ENCODE assay signal across 8 mouse cellular contexts in the genomic region with DNA sequence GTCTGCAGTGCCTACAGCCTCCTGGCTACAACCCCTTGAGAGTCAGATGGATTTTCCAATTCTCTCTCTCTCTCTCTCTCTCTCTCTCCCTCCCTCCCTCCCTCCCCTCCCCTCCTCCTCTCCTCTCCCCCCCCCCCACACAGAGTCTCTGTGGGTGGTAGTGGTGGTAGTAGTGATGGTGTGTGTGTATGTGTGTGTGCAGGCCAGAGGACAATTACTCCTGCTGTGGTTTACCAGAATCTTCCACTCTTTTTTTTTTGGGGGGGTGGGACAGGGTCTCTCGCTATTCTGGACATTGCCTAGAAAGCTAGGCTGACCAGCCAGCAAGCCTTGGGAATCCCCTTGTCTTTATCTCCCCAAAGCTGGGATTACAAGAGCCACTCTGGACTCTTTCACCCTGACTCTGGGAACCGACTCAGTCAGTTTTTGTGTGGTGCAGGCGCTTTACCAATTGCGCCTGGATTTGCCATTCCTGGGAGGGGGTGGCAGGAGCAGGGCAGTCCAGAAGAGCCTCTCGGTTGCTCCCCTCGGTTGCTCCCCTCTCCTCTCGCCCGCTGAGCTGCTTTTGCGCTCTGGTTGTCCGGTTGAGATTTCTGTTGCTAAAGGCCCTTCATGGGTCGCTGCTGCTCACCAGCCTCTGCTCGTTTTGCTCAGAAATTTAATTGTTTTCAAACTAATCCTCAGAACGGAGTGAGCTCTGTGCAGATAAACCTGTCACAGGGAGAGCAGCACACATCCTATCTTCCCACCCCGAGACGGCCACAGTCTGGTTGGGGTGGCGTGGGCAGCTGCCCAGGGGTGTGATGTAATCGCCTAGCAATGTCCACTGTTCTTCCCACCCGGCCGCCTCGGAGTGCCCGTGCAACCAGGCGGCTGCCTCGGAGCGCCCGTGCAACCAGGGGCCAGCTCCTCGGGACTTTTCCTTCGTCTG. TPM values are rescaled to one million over a fixed set of nuclear protein-coding genes. Genes with fewer than 3 reads are reported as not detected.
DNase-seq lines count a peak whose midpoint lies in the region; ATAC-seq and TF ChIP-seq lines count a peak whose summit lies in the region.

No protein-coding gene starts in this region.

- no peaks in the 10 kb centered on the region for H3K36me3 ChIP-seq in hindbrain, embryonic 15.5 days
- H3K36me3 ChIP-seq in testis, adult 2 months (ENCODE audit: control insufficient read depth, insufficient read depth, low read length), result no peaks in the 10 kb centered on the region

- DNase-seq in cerebellum, postnatal 14 days, result peak; percentile 38 to 56
- DNase-seq in cerebellum, adult 9-11 months, result no peak
- DNase-seq in Muller cell, postnatal 12 days (ENCODE audit: inconsistent ontology term), result peak; percentile 95
- peak; percentile 29 for DNase-seq in gastrocnemius, adult 18-20 months (ENCODE audit: low spot score)
- DNase-seq in lung, postnatal 10 days, result peak; percentile 77
- DNase-seq in spleen, postnatal 14 days (ENCODE audit: low spot score in 2 of 2), result no peak

- peaks cover 4% of the 10 kb centered on the region for H3K4me1 ChIP-seq in hindbrain, embryonic 15.5 days (replicated peaks)
- no peaks in the 10 kb centered on the region; the same call in 1 of the 2 replicates for H3K4me1 ChIP-seq in testis, adult 2 months (ENCODE audit: control insufficient read depth, insufficient read depth, low read length)

- H3K4me2 ChIP-seq in hindbrain, embryonic 15.5 days, result peak overlapping the region; percentile 26

- H3K9me3 ChIP-seq in hindbrain, embryonic 15.5 days, result no peaks in the 10 kb centered on the region

- no peak for TF ChIP-seq CTCF in testis, adult 2 months (IDR thresholded peaks at IDR 0.05; ENCODE audit: control insufficient read depth, insufficient read depth, insufficient replicate concordance, low read depth, low read length)

- H3K27me3 ChIP-seq in hindbrain, embryonic 15.5 days, result no peaks in the 10 kb centered on the region
- H3K27me3 ChIP-seq in testis, adult 2 months (ENCODE audit: control insufficient read depth, insufficient read depth, low read length), result no peaks in the 10 kb centered on the region

- 30% methylated on average over 27 of the region's 27 CpGs for WGBS in hindbrain, embryonic 15.5 days

- H3K4me3 ChIP-seq in hindbrain, embryonic 15.5 days, result no peak overlapping the region
- H3K4me3 ChIP-seq in testis, adult 2 months (ENCODE audit: control insufficient read depth, low read depth, low read length), result no peak overlapping the region

- ATAC-seq in hindbrain, embryonic 15.5 days (ENCODE audit: low FRiP score, low read depth), result peak; percentile 74

- H3K27ac ChIP-seq in hindbrain, embryonic 15.5 days (replicated peaks), result peak overlapping the region; percentile 46
- peak overlapping the region; percentile 68 for H3K27ac ChIP-seq in testis, adult 2 months (ENCODE audit: control insufficient read depth, insufficient read depth, low read depth, low read length)

- no peak overlapping the region for H3K9ac ChIP-seq in hindbrain, embryonic 15.5 days

- TF ChIP-seq POLR2A in testis, adult 2 months (IDR thresholded peaks at IDR 0.05; ENCODE audit: control insufficient read depth, low read depth, low read length), result no peak

RNA-seq across cellular contexts. Expression of a gene that starts 31.3 kb away (rescaled TPM):
- under 1 TPM; 0.37 to 0.59 TPM for total RNA-seq in gastrocnemius, adult 18-20 months (2021)
- 17.8 and 23.8 TPM in 2 replicates for polyA plus RNA-seq in hindbrain, embryonic 15.5 days (2015; fragmentation: Nextera tagmentation; extraction: Ambion mirVana)
- polyA plus RNA-seq in testis, adult 2 months (2012; rRNA removed), result 6.7 and 8.2 TPM in 2 replicates

RNA-seq across cellular contexts. Expression of a gene that starts 39.7 kb away (rescaled TPM):
- 10 to 100 TPM; 11.3 to 12.6 TPM for total RNA-seq in gastrocnemius, adult 18-20 months (2021)
- polyA plus RNA-seq in hindbrain, embryonic 15.5 days (2015; fragmentation: Nextera tagmentation; extraction: Ambion mirVana), result 23.8 and 25.1 TPM in 2 replicates
- 87.6 and 93.5 TPM in 2 replicates for polyA plus RNA-seq in testis, adult 2 months (2012; rRNA removed)

RNA-seq across cellular contexts. Expression of a gene that starts 42.1 kb away (rescaled TPM):
- not detected for total RNA-seq in gastrocnemius, adult 18-20 months (2021)
- polyA plus RNA-seq in hindbrain, embryonic 15.5 days (2015; fragmentation: Nextera tagmentation; extraction: Ambion mirVana), result 0.64 and 0.77 TPM in 2 replicates
- polyA plus RNA-seq in testis, adult 2 months (2012; rRNA removed), result 0.04 and 0.05 TPM in 2 replicates

Comparison
In these comparisons a context has a peak if more than half of its experiments do, and no peak if none do; other contexts are left out.
1. DNase-seq: peak in cerebellum, postnatal 14 days (2 of 2), Muller cell, postnatal 12 days (single experiment), gastrocnemius, adult 18-20 months (single experiment) and lung, postnatal 10 days (single experiment); none in cerebellum, adult 9-11 months (single experiment) and spleen, postnatal 14 days (0 of 2).